Mouse (Mus musculus) hindlimb bud, embryonic 11.5 days (tissue): ENCODE data around the gene Ift88.
"Not testable (repeated sequence)": the region's sequence is repeated elsewhere in the genome, so short reads cannot be mapped to it uniquely, and the experiment has no call there.

Experiments used
- DNase-seq: peaks from one replicate; pipeline ENCODE4 v3.0.0-alpha.2; 2012; ENCODE audit warnings: low read depth, low spot score; ENCODE audit errors: extremely low spot score

The Ift88 gene

GRCm38 (mm10) chr14:57430451-57430850 is 6.6 kb downstream of the Ift88 start:
- DNase-seq: no peak

DNA sequence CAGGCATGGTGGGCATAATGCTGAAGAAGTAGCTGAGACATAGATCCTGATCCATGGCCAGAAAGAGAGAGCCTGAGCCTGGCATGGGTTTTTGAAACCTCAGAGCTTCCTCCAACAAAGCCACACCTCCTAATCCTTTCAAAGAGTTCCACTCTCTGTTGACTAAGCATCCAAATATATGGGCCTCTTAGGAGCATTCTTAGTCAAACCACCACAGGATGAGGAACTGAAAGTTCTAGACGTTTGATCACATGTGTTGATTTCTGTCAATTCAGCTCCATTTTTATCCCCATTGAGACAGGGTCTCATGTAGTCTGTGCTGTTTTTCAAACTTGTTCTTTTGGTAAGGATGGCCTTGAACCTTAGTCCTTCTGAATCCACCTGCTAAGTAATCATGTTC is 28.7 kb downstream of the Ift88 start:
- no peak for DNase-seq

DNA sequence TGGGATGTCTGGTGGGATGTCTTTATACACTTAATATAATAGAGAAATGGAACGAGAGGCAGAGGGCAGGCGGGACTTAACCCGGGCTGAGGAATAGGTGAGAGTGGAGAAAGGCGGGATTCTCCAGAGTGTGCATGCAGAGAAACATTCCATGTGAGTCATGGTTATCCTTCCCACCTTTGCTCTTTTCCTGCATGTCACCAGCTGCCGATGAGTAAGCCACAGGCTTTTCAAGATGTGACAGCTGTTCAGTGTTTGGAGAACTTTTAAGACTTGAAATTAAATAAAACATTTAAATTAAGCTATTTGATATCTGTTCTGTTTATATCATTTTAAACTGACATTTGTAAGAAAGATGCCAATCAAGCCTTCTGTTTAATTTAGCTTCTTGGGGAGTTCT is 36.0 kb downstream of the Ift88 start:
- DNase-seq: no peak

GRCm38 (mm10) chr14:57460326-57460725 is 36.5 kb downstream of the Ift88 start:
- DNase-seq: not testable (repeated sequence)

GRCm38 (mm10) chr14:57462871-57463270 is 39.0 kb downstream of the Ift88 start:
- DNase-seq: no peak

DNA sequence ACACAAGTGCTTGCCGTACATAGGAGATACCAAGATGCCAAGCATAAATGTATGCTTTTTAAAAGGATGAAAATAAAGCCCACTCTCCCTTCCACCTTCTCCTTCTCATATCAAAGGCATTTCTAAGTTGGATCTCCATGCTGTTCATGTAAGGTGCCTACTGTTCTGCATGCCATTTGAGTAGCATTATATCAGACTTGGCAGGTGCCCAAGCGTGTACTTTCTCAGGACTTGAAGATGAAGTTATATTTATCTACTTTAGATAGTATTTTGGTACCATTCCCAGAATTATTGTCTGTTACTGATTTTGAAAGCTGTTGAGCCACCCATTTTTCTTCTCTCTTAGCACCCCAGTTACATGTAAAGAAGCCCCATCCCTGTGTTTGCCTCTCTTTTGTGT is 51.2 kb downstream of the Ift88 start:
- DNase-seq: no peak

DNA sequence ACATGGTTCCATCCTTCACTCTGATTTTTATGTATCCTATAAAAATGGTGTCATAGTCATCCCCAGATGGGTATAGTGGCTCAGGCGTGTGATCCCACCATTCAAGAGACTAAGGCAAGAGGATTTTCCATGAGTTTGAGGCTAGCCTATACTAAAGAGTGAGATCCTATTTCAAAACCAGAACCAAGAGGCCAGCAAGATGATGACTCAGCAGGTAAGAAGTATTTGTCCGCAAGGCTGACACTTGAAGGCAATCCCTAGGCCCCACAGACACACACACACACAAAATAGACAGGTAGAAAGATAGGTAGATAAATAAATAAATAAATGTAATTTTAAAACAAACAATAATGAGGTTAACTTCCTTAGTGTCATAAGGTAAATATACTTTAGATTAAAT is 58.4 kb downstream of the Ift88 start:
- no peak for DNase-seq

DNA sequence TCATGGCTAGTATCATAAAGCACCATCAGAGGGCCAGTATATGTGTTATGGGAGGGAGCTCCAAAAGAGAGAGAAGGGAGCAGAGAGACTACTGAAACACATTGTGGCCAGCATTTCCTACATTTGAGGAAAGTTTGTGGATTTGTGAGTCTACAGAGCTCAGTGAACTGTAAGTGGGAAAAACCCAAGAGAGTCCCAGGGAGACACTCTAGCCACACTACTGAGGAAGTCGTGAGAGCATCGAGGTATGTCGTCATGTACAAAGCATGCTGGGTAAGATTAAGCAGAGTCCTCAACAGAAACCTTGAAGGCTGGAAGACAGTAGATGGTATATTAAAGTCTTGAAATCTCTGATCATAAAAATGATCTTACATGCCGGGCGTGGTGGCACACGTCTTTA is 60.3 kb downstream of the Ift88 start:
- DNase-seq: no peak

GRCm38 (mm10) chr14:57489696-57490095 is 65.8 kb downstream of the Ift88 start:
- no peak for DNase-seq

GRCm38 (mm10) chr14:57493840-57494239 is 70.0 kb downstream of the Ift88 start:
- no peak for DNase-seq

DNA sequence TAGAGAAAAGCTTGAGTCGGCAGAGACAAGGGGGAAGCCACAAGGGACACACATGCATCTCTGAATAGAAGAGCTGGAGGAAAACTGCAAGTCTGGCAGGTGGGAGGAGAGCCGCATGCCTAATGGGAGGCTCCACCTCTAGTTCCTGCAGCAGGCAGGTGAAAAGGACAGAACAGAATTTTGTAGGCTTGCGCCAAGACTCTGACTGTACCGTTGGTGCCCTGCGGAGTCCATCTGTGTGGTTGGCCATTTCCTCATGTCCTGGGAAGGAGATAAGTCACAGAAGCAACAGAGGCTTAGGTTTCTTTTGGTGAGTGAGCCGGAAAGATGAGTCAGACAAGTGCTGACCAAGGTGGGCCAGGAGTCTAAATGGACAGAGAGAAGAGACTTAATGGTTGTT is 79.9 kb downstream of the Ift88 start:
- DNase-seq: no peak

- DNase-seq: no peak
These were observed 85.7 kb downstream of the Ift88 start for GRCm38 (mm10) chr14:57509554-57509953.

GRCm38 (mm10) chr14:57515156-57515762 is 91.4 kb downstream of the Ift88 start:
- DNase-seq: no peak

- no peak for DNase-seq
These were observed 93.1 kb downstream of the Ift88 start for GRCm38 (mm10) chr14:57517001-57517400.

- DNase-seq: no peak
These were observed 99.9 kb downstream of the Ift88 start for GRCm38 (mm10) chr14:57523762-57524161.

DNA sequence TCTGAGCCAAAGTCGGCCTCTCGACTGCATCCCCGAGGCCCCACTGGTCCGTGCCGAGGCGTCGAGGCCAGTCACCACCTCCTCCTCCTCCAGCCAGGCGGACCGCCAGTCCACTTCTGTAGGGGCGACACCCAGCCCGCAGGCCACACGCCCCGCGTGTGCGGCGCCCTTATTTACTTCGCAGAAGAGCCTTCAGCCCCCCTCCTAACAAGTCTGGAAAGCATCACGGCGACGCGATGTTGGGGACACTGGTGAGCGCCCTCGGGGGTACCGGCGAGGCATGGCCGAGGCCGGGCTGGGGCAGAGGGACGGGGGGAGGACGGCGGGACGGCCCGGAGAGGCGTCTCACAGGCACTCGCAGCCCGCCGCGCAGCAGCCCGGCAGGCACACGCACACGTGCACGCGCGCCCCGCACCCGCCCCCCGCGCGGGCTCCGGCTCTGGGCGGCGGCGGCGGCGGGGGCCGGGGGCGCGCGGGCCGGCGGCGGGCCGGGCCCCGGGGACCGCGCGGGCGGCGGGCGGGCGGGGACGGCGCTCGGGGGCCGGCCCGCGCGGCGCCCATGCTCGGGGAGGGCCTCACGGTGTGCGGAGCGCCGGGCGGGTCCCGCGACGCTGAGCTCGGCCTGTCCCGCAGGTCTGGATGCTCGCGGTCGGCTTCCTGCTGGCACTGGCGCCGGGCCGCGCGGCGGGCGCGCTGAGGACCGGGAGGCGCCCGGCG is 101.0 kb downstream of the Ift88 start, which contains the start of gene Il17d:
Gene Il17d (plus strand): TSS at position 107 of the 717 bp plus-strand sequence.
- no peak for DNase-seq

GRCm38 (mm10) chr14:57525388-57526049 is 101.7 kb downstream of the Ift88 start:
- no peak for DNase-seq

GRCm38 (mm10) chr14:57526050-57526623 is 102.3 kb downstream of the Ift88 start:
- DNase-seq: no peak

- DNase-seq: no peak
These were observed 103.3 kb downstream of the Ift88 start for GRCm38 (mm10) chr14:57527122-57527521.

DNA sequence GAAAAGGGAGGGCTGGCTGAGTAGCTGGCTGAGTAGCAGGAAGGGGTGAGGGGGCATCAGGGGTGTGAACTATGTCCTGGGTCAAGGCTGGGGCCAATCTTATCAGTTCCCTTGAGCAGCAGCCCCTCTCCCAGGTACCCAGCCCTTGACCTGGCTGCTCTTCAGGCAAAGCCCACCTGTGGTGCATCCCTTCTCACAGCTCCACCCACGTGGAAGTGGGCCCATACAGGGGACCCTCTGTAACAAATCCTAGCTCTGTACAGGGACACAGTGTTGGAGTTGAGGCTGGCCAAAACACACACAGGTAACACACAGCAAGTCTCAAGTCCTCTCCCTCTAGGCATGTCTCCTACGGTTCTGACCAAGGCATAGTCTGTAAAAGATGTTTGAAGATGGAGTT is 103.7 kb downstream of the Ift88 start:
- no peak for DNase-seq

DNA sequence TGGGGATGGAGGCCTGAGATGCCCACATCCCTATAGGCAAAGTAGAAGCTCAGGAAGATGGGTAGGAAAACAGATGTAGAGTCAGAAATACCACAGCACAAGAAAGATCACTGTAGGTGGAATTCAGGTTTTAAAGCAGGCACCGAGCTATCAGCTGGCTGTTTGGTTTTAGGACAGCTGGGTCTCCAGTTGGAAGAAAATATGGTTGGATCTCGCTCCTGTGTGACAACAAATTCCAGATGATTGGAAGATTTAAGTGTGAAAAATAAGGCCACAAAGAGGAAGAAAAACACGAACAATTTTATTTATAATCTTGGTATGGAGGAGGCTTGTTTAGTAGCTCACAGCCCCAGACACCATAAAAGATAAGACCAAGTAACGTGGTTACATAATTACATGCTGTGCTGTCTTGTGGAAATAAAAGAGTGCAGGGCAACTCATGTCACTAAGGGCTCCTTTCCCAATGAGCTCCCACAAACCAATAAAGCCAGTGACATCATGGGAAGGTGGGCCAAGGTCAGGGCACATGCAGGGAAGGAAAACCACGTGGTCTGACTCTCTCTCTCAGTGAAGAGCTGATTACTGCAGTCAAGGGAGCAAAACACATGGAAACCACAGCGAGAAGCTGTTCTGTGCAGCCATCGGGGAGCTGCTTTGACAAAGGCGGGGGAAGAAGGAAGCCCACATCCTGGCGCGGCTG is 105.4 kb downstream of the Ift88 start:
- DNase-seq: no peak
